In the genomic region with DNA sequence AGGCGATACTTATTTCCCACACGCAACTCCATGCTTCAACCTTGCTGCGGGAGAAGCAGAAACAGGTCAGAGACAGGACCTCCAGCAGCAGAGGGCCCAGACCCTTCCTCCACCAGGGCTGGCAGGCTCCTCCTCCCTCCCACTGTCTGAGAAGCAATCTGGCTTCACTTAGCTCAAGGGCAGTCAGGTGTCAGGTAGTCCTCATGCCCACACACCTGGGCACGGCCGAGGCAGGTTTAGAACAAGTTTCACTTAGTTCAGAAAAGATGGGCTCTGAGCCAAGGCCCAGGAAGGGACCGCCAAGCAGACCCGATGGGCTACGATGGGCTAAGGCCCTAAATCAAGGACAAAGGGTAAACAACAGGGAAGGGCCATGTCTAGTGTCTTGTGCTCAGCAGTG, we compare ENCODE assay signal across 10 mouse cellular contexts. TPM values are rescaled to one million over a fixed set of nuclear protein-coding genes. Genes with fewer than 3 reads are reported as not detected.
DNase-seq lines count a peak whose midpoint lies in the region; ATAC-seq and TF ChIP-seq lines count a peak whose summit lies in the region.
"Had no signal": no experiment of that assay in that cellular context is flagged by ENCODE, and none has a peak within 500 bp of the region (broad histone marks: within the 10 kb centered on the region; RNA-seq: fewer than 3 reads in every experiment).

No protein-coding gene starts in this region.

- ATAC-seq in liver, postnatal 0 days = no peak
- no peak for ATAC-seq in hindbrain, embryonic 16.5 days
- no peak for ATAC-seq in neural tube, embryonic 14.5 days (ENCODE audit: low read depth)

- no peak for TF ChIP-seq EP300 in liver, postnatal 0 days (IDR thresholded peaks at IDR 0.05; ENCODE audit: low read depth)

- peaks cover 31% of the 10 kb centered on the region for H3K4me1 ChIP-seq in liver, postnatal 0 days (ENCODE audit: insufficient read depth)
- H3K4me1 ChIP-seq in hindbrain, embryonic 16.5 days (ENCODE audit: control insufficient read depth, insufficient read depth, low read depth, low read length) = peaks cover 68% of the 10 kb centered on the region
- peaks cover 60% of the 10 kb centered on the region for H3K4me1 ChIP-seq in neural tube, embryonic 14.5 days (ENCODE audit: control insufficient read depth, insufficient read depth, low read length)

- no peak overlapping the region for H3K4me3 ChIP-seq in liver, postnatal 0 days (ENCODE audit: low read depth, low read length)
- H3K4me3 ChIP-seq in hindbrain, embryonic 16.5 days (ENCODE audit: low read length) = no peak overlapping the region
- H3K4me3 ChIP-seq in neural tube, embryonic 14.5 days (ENCODE audit: low read depth, low read length) = no peak overlapping the region

- 76% methylated on average over 8 of the region's 8 CpGs for WGBS in liver, postnatal 0 days (ENCODE audit: insufficient replicate concordance)
- 76% methylated on average over 8 of the region's 8 CpGs for WGBS in hindbrain, embryonic 16.5 days
- 68% methylated on average over 8 of the region's 8 CpGs for WGBS in neural tube, embryonic 14.5 days

- H3K27ac ChIP-seq in liver, postnatal 0 days (ENCODE audit: low read depth) = peak overlapping the region; percentile 6; the same call in 1 of the 2 replicates
- H3K27ac ChIP-seq in hindbrain, embryonic 16.5 days (ENCODE audit: low read depth, low read length) = no peak overlapping the region
- no peak overlapping the region for H3K27ac ChIP-seq in neural tube, embryonic 14.5 days (ENCODE audit: low read depth, low read length)

- H3K36me3 ChIP-seq in liver, postnatal 0 days (replicated peaks; ENCODE audit: insufficient read depth, low read length) = peaks cover 4% of the 10 kb centered on the region; the same call in 1 of the 2 replicates
- H3K36me3 ChIP-seq in hindbrain, embryonic 16.5 days (ENCODE audit: control insufficient read depth, insufficient read depth, low read length) = peaks cover 14% of the 10 kb centered on the region
- peaks cover 28% of the 10 kb centered on the region for H3K36me3 ChIP-seq in neural tube, embryonic 14.5 days (ENCODE audit: control insufficient read depth, insufficient read depth, low read length)

- no peaks in the 10 kb centered on the region for H3K9me3 ChIP-seq in liver, postnatal 0 days (ENCODE audit: low read length)
- no peaks in the 10 kb centered on the region for H3K9me3 ChIP-seq in hindbrain, embryonic 16.5 days (ENCODE audit: control insufficient read depth, low read length)
- H3K9me3 ChIP-seq in neural tube, embryonic 14.5 days (ENCODE audit: control insufficient read depth, low read length) = no peaks in the 10 kb centered on the region

- no peak overlapping the region for H3K9ac ChIP-seq in liver, postnatal 0 days (replicated peaks)
- peak overlapping the region; percentile 99; the same call in 1 of the 2 replicates for H3K9ac ChIP-seq in hindbrain, embryonic 16.5 days (ENCODE audit: low read depth, low read length)
- no peak overlapping the region for H3K9ac ChIP-seq in neural tube, embryonic 14.5 days (replicated peaks; ENCODE audit: low read depth, low read length)

- TF ChIP-seq CTCF in liver, postnatal 0 days (IDR thresholded peaks at IDR 0.05; ENCODE audit: low read depth) = no peak

- DNase-seq in cerebellum, postnatal 10 days = peak; percentile 36 to 48
- DNase-seq in cerebellum, adult 9-11 months = no peak
- no peak for DNase-seq in liver, postnatal 0 days
- DNase-seq in liver = no peak
- DNase-seq in right cerebral cortex, postnatal 25 days = no peak
- no peak for DNase-seq in natural killer cell, adult 2 months (ENCODE audit: low spot score in 2 of 2)
- DNase-seq: cerebellum, postnatal 14 days; gastrocnemius, postnatal 25 days had no signal

- H3K4me2 ChIP-seq in liver, postnatal 0 days (ENCODE audit: low read depth, low read length) = no peak overlapping the region
- H3K4me2 ChIP-seq in hindbrain, embryonic 16.5 days (ENCODE audit: low read length) = peak overlapping the region; percentile 27
- H3K4me2 ChIP-seq in neural tube, embryonic 14.5 days (ENCODE audit: low read depth, low read length) = peak overlapping the region; percentile 99

- H3K27me3 ChIP-seq in liver, postnatal 0 days (ENCODE audit: insufficient read depth, low read length) = no peaks in the 10 kb centered on the region
- no peaks in the 10 kb centered on the region for H3K27me3 ChIP-seq in hindbrain, embryonic 16.5 days (replicated peaks; ENCODE audit: control insufficient read depth, insufficient read depth, low read length)
- no peaks in the 10 kb centered on the region for H3K27me3 ChIP-seq in neural tube, embryonic 14.5 days (ENCODE audit: control insufficient read depth, insufficient read depth, low read length)

RNA-seq across cellular contexts. Expression of a gene that starts 16.6 kb away (rescaled TPM):
- 7.5 and 8.9 TPM in 2 replicates for polyA plus RNA-seq in liver, postnatal 0 days (2015; fragmentation: Nextera tagmentation; extraction: Ambion mirVana)
- 132 and 147 TPM in 2 replicates for polyA plus RNA-seq in hindbrain, embryonic 16.5 days (2015; fragmentation: Nextera tagmentation; extraction: Ambion mirVana)
- 202 and 236 TPM in 2 replicates for polyA plus RNA-seq in neural tube, embryonic 14.5 days (2014; fragmentation: Nextera tagmentation; extraction: Ambion mirVana)

RNA-seq across cellular contexts. Expression of a gene that starts 35.4 kb away (rescaled TPM):
- polyA plus RNA-seq in liver, postnatal 0 days (2015; fragmentation: Nextera tagmentation; extraction: Ambion mirVana) = 6.6 and 8.4 TPM in 2 replicates
- 42.4 and 54.9 TPM in 2 replicates for polyA plus RNA-seq in hindbrain, embryonic 16.5 days (2015; fragmentation: Nextera tagmentation; extraction: Ambion mirVana)
- polyA plus RNA-seq in neural tube, embryonic 14.5 days (2014; fragmentation: Nextera tagmentation; extraction: Ambion mirVana) = 31.2 and 37.8 TPM in 2 replicates

Comparison
In these comparisons a context has a peak if more than half of its experiments do, and no peak if none do; other contexts are left out.
1. DNase-seq: peak in cerebellum, postnatal 10 days (2 of 2); none in cerebellum, adult 9-11 months (single experiment), liver, postnatal 0 days (single experiment), liver (single experiment), right cerebral cortex, postnatal 25 days (single experiment) and natural killer cell, adult 2 months (0 of 2).
2. RNA of a gene that starts 16.6 kb away (polyA plus RNA-seq): 202 to 236 TPM in neural tube, embryonic 14.5 days and 132 to 147 TPM in hindbrain, embryonic 16.5 days; 7.5 to 8.9 TPM in liver, postnatal 0 days; every median in the first group is over 10 times any median in the second.